Mouse (Mus musculus): ENCODE measurements around the gene Dguok.

The Dguok gene

GRCm38 (mm10) chr6:83455328-83456130 lies 51.2 kb downstream of the Dguok start:
- DNase-seq = peak; percentile 70

GRCm38 (mm10) chr6:83453706-83454105 lies 53.1 kb downstream of the Dguok start:
- DNase-seq = peak; percentile 53

- DNase-seq = no peak
These were observed 56.1 kb downstream of the Dguok start for GRCm38 (mm10) chr6:83450451-83451303.

DNA sequence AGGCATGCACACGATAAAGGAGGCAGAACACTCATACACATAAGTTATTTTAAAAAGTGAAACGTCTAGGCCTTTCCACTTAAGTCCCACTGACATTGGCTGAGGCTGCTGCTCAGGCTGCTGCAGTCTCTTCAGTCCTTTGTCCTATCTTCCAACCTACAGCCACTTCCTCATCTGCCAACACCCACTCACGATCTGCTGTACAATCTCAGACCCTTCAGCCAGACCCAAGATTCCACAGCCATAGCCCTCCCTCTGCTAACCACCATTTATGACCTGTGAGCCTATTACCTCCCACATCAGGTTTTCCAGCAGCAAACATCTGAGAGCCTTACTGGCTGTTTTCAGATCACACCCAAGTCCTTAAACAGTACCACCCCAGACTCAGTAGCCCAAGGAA lies 57.3 kb downstream of the Dguok start:
- no peak for DNase-seq

GRCm38 (mm10) chr6:83448911-83449310 lies 57.9 kb downstream of the Dguok start:
- DNase-seq = no peak

DNA sequence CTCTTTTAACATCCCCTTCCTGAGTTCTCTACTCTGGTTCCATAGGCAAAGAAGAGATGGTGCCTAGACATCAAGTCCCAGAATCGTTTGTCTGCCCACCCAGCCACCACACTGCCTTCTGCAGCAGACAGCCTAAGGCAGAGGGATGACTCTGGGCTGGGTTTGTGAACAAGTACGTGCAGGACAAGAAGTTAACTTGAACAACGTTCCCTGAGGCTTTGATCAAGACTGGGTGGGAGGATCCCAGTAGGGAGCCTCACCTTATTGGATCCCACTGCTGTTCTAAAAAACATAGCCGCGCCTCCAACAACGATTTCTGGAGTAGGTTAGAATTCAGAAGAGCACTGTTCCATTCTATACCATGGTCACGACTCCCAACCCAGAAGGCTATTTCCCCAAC lies 59.7 kb downstream of the Dguok start:
- DNase-seq = no peak

- no peak for DNase-seq
These were observed 61.0 kb downstream of the Dguok start for GRCm38 (mm10) chr6:83445796-83446195.

- peak; percentile 56 for DNase-seq
These were observed 63.1 kb downstream of the Dguok start for GRCm38 (mm10) chr6:83443441-83444340.

DNA sequence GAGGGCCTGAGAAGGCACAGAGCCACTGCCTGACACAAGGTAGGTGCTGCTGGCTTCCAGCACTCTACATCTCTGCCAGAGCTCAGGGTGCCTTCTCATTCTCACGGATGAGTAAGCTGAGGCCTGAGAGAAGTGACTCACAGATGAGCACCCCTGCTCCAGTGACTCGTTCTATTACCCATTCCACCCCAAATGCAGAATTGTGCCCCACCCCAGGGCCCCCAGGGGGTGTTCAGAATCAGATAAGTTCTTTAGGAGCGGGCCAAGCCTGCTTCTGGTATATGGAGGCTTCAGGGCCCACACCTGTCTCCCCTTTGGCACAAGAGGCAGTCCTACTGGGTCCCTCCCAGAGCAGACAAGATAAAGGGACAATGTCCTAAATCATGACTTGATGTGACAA lies 64.1 kb downstream of the Dguok start:
- no peak for DNase-seq

DNA sequence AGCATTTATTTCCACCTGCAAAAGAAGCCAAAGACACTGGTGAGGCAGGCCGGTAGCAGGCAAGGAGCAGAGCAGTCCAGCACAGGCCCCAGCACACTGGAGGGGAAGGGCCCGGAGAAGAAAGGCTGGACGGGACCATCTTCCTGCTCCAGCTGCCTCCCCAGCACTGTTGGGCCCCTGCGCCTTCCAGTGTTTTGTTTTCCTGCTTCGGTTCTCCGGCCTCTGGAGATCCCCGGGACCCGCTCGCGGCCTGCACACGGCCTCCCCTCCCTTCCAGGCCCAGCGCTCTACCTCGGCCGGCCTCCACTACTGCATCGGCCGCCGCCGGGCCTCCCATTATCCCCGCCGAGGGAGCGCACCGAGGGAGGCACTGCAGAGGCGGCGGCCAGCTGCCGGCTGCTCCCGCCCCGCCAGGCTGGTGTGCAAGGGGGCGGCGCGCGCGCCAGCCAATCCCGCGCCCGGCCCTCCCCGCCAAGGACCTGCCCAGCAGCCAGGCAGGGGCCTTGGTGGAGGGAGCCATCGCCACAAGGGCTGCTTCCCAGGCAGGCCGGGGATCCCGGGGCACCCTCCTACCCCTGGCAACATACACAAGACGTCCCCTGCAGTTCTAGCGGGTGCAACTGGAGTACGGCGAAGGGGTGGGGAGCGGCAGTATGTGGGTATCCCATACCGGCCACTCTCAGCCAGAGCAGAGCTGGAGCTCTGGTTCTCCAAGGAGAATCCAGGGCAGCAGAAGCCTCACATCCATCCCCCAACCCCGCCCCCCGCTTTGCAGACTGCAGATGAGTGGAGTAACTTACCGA lies 65.3 kb downstream of the Dguok start:
- DNase-seq = peak; percentile 94

- DNase-seq = peak; percentile 81
These were observed 66.1 kb downstream of the Dguok start for GRCm38 (mm10) chr6:83440510-83441258.

GRCm38 (mm10) chr6:83440197-83440509 lies 66.6 kb downstream of the Dguok start:
- no peak for DNase-seq

GRCm38 (mm10) chr6:83439781-83440180 lies 67.0 kb downstream of the Dguok start:
- DNase-seq = no peak

- DNase-seq = no peak
These were observed 67.5 kb downstream of the Dguok start for GRCm38 (mm10) chr6:83439119-83439767.

GRCm38 (mm10) chr6:83438584-83438983 lies 68.2 kb downstream of the Dguok start:
- no peak for DNase-seq

DNA sequence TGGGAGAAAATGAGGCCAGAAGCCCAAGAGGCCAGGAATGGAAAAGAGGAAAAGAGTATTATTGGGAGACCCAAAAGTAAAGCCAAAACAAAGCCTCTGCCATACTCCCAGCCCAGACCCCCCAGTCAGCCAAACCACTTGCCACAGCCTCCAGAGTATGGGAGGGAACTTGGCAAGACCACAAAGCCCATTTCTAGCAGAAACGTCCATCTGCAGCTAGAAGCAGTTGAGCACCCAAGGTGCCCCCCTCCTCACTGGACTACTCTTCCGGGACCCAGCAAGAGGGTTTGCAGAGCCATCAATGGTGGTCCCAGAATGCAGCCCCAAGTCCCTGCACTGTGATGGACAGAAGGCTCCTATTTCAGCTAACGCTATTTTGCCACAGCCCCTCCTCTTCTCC lies 69.0 kb downstream of the Dguok start:
- no peak for DNase-seq

GRCm38 (mm10) chr6:83437225-83437624 lies 69.5 kb downstream of the Dguok start:
- no peak for DNase-seq

DNA sequence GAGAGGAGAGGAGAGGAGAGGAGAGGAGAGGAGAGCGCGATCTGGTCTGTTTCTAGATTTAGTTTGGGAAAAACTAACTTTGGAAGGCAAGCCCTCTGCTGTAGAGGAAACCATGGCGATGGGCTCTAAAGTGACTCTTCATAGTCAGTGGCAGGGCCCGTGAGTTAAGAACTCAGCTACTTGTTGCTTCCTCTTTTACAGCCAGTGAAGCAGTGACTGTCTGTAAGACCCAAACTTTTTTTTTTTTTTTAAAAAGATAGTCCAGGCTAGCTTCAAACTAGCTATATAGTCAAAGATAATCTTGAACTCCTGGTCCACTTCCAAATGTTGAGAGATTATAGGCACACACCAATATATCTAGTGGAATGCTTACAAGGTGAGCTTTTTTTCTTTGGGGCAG lies 70.2 kb downstream of the Dguok start:
- no peak for DNase-seq

- peak; percentile 68 for DNase-seq
These were observed 71.6 kb downstream of the Dguok start for GRCm38 (mm10) chr6:83435174-83435573.

DNA sequence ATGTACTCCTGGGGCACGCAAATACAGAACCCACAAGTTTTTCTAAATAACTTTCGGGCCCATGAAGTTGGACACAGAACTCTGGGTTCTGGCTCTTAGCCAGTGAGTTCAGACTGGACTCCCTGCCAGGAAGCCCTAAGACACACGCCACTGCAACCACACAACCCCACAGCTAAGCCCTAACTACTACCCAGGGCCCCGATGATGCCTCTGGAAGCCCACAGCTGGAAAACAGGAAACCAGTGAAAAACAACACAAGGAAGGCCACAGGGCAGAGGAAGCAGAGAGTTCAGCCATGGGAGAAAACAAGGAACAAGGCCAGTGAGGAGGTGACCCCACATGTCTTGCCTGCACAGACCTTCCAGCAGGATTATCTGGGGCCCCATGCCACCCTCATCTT lies 73.2 kb downstream of the Dguok start:
- no peak for DNase-seq

- no peak for DNase-seq
These were observed 73.8 kb downstream of the Dguok start for GRCm38 (mm10) chr6:83432966-83433365.
